Mouse (Mus musculus) adrenal gland, postnatal 10 days (tissue): ENCODE data around the gene Smarcc2. TPM values are rescaled to one million over a fixed set of nuclear protein-coding genes. Genes with fewer than 3 reads are reported as not detected.
"Not testable (repeated sequence)": the region's sequence is repeated elsewhere in the genome, so short reads cannot be mapped to it uniquely, and the experiment has no call there.

Experiments used
- DNase-seq: peaks from one replicate; pipeline ENCODE4 v3.0.0; 2021; ENCODE audit warnings: mixed read lengths
- total RNA-seq, 2 experiments: library from RNA; stranded (reverse); gene quantifications; 2 replicates each; pipeline ENCODE4 v1.2.3; 2021

The Smarcc2 gene
- total RNA-seq, 2 experiments from 2014 or later: 94.1 to 123 TPM

GRCm38 (mm10) chr10:128441324-128442119 is 17.5 kb upstream of the Smarcc2 start:
- DNase-seq: no peak

GRCm38 (mm10) chr10:128442718-128443117 is 16.3 kb upstream of the Smarcc2 start:
- DNase-seq: no peak

GRCm38 (mm10) chr10:128444354-128444753 is 14.7 kb upstream of the Smarcc2 start:
- no peak for DNase-seq

- DNase-seq: no peak
Observed at GRCm38 (mm10) chr10:128445407-128445806, 13.6 kb upstream of the Smarcc2 start.

- DNase-seq: no peak
Observed at GRCm38 (mm10) chr10:128451014-128451413, 8.0 kb upstream of the Smarcc2 start.

GRCm38 (mm10) chr10:128454471-128454870 is 4.6 kb upstream of the Smarcc2 start:
- no peak for DNase-seq

GRCm38 (mm10) chr10:128455280-128455679 is 3.8 kb upstream of the Smarcc2 start:
- peak; percentile 80 for DNase-seq

GRCm38 (mm10) chr10:128457676-128458075 is 1.4 kb upstream of the Smarcc2 start:
- no peak for DNase-seq

- DNase-seq: peak; percentile 97
Observed at GRCm38 (mm10) chr10:128458348-128458718, 715 bp upstream of the Smarcc2 start.

GRCm38 (mm10) chr10:128459409-128460269 is 591 bp downstream of the Smarcc2 start:
- peak; percentile 49 for DNase-seq

GRCm38 (mm10) chr10:128460270-128460630 is 1.2 kb downstream of the Smarcc2 start:
- DNase-seq: no peak

- no peak for DNase-seq
Observed at GRCm38 (mm10) chr10:128474366-128474765, 15.3 kb downstream of the Smarcc2 start.

- no peak for DNase-seq
Observed at GRCm38 (mm10) chr10:128486370-128486769, 27.3 kb downstream of the Smarcc2 start.

GRCm38 (mm10) chr10:128487861-128488712 is 29.0 kb downstream of the Smarcc2 start:
- DNase-seq: no peak

- DNase-seq: no peak
Observed at GRCm38 (mm10) chr10:128488776-128489175, 29.7 kb downstream of the Smarcc2 start.

GRCm38 (mm10) chr10:128489380-128489779 is 30.3 kb downstream of the Smarcc2 start:
- no peak for DNase-seq

- no peak for DNase-seq
Observed at GRCm38 (mm10) chr10:128489785-128490184, 30.7 kb downstream of the Smarcc2 start.

- no peak for DNase-seq
Observed at GRCm38 (mm10) chr10:128490232-128490631, 31.2 kb downstream of the Smarcc2 start.

- no peak for DNase-seq
Observed at GRCm38 (mm10) chr10:128490912-128491311, 31.9 kb downstream of the Smarcc2 start.

- peak; percentile 46 for DNase-seq
Observed at GRCm38 (mm10) chr10:128491495-128491894, 32.4 kb downstream of the Smarcc2 start.

- not testable (repeated sequence) for DNase-seq
Observed at GRCm38 (mm10) chr10:128492051-128492450, 33.0 kb downstream of the Smarcc2 start.

GRCm38 (mm10) chr10:128492633-128493311 is 33.7 kb downstream of the Smarcc2 start:
- peak; percentile 72 for DNase-seq
